Mouse (Mus musculus): ENCODE results near the gene Fbxl8. TPM values are rescaled to one million over a fixed set of nuclear protein-coding genes. Genes with fewer than 3 reads are reported as not detected.
"Not testable (repeated sequence)": the region's sequence is repeated elsewhere in the genome, so short reads cannot be mapped to it uniquely, and the experiment has no call there.

The Fbxl8 gene
- total and polyA plus RNA-seq, 3 experiments: 5.2 to 10.5 (median 5.9) TPM

DNA sequence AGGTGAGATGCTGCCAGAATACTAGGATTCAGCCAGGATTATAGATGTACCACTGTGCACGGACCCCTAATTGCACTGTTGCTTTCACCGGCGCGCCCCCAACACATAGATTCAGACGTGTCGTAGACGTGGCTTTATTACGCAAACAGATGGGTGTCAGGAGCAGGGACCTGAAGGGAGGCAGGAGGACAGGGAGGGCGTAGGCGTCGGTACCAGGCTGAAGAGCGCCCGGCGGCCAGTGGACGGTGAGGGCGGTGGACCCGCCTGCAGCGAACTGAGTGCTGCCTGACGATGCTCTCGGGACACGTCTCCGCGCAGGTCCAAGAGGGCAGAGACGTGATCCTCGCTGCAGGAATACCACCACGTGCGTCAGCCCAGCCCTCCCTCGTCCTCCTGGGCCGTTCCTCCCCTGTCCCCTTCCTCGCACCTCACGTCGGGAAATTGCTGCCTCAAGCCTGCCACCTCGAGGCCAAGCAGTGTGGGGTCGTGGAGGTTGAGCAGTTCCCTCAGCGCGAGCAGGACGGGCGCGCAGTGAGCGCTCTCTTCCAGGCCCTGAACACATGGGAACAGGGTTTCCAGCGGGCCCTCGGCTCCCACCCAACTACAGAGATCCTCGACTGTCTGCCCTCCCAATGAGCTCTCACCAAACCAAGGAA is 25.5 kb downstream of the Fbxl8 start, which contains the start of gene 4931428F04Rik:
Gene 4931428F04Rik, minus strand, starts transcription at position 60 of the 656 bp plus-strand sequence.
- Histone ChIP-seq H3K9me3 (replicated peaks; ENCODE audit: low read length) (no peaks in the 10 kb centered on the region), H3K79me2 (replicated peaks; ENCODE audit: control insufficient read depth, extremely low read depth, insufficient read depth, poor library complexity, severe bottlenecking) (no peaks in the 10 kb centered on the region), H3K4me1 (ENCODE audit: control insufficient read depth in 1 of 2, insufficient read depth in 2 of 2) (peaks cover 7 to 27% of the 10 kb centered on the region in 2 experiments), H3K9ac (ENCODE audit: insufficient read depth, low read depth) (peak within 1 kb of the TSS; percentile 41; the same call in 1 of the 2 replicates), H3K27me3 (replicated peaks) (no peaks in the 10 kb centered on the region), H3K36me3 (replicated peaks in 1 of 2; ENCODE audit: control insufficient read depth in 1 of 2, insufficient read depth in 1 of 2, low read length in 1 of 2) (peaks cover 2 to 27% of the 10 kb centered on the region in 2 experiments), H3K27ac (ENCODE audit: insufficient read depth, low read depth) (peak within 1 kb of the TSS; percentile 71), H3K4me2 (ENCODE audit: insufficient read depth, low read depth, poor library complexity, severe bottlenecking) (peak within 1 kb of the TSS; percentile 79), H3K4me3 (replicated peaks in 1 of 3; ENCODE audit: low read depth in 2 of 3, low read length in 2 of 3, poor library complexity in 1 of 3) (peak within 1 kb of the TSS; percentile 51 to 63 (median 59))
- TF ChIP-seq MYC (IDR thresholded peaks at IDR 0.05; ENCODE audit: low read depth, low read length): no peak
- peak in 1 of 2 experiments; percentile 52; a peak in 2 of 4 replicates for TF ChIP-seq CTCF (conservative IDR thresholded peaks at IDR 0.05 in 1 of 2, IDR thresholded peaks at IDR 0.05 in 1 of 2; ENCODE audit: low read depth in 2 of 2, low read length in 2 of 2)
- TF ChIP-seq PAX5 (IDR thresholded peaks at IDR 0.05; ENCODE audit: low read length): no peak
- TF ChIP-seq MAZ (IDR thresholded peaks at IDR 0.05; ENCODE audit: low read depth, low read length): no peak
- TF ChIP-seq MXI1 (IDR thresholded peaks at IDR 0.05; ENCODE audit: low read depth, low read length): no peak
- TF ChIP-seq KAT2A (IDR thresholded peaks at IDR 0.05; ENCODE audit: insufficient replicate concordance, low read length): no peak
- no peak for TF ChIP-seq CHD1 (IDR thresholded peaks at IDR 0.05; ENCODE audit: low read depth, low read length)
- no peak for TF ChIP-seq USF2 (conservative IDR thresholded peaks at IDR 0.05; ENCODE audit: low read depth, low read length)
- 0 out of 2 replicates have a peak, but pooled peaks have one; percentile 8 for TF ChIP-seq SMC3 (IDR thresholded peaks at IDR 0.05; ENCODE audit: low read depth, low read length)
- TF ChIP-seq RAD21 (IDR thresholded peaks at IDR 0.05; ENCODE audit: low read depth, low read length): peak; percentile 14
- TF ChIP-seq ELF1 (IDR thresholded peaks at IDR 0.05; ENCODE audit: low read depth, low read length): no peak
- DNase-seq (ENCODE audit: extremely low read depth): no peak
- dilution Hi-C loops (cut with MboI; ENCODE audit: extremely low pct_ligation_motif_present, extremely low pct_unique_long_range_greater_than_20kb, low sequenced_read_pairs): no loop called here
- in situ Hi-C loops (cut with MboI; ENCODE audit: low pct_ligation_motif_present, low pct_unique_long_range_greater_than_20kb, low sequenced_read_pairs): loop anchor here (5.0 to 10.0 kb wide), 2 partner anchors 33 to 165 kb away; partner anchors contain the start of gene B3gnt9

GRCm38 (mm10) chr8:105290554-105291314 is 26.3 kb downstream of the Fbxl8 start:
- no peak overlapping the region for H3K4me2 ChIP-seq (ENCODE audit: insufficient read depth, low read depth, poor library complexity, severe bottlenecking)
- H3K27ac ChIP-seq (ENCODE audit: insufficient read depth, low read depth): no peak overlapping the region
- no peak overlapping the region for H3K4me3 ChIP-seq (replicated peaks in 1 of 3; ENCODE audit: low read depth in 2 of 3, low read length in 2 of 3, poor library complexity in 1 of 3)
- DNase-seq (ENCODE audit: extremely low read depth): peak; percentile 89
- H3K4me1 ChIP-seq (ENCODE audit: control insufficient read depth in 1 of 2, insufficient read depth in 2 of 2): peaks cover 13 to 36% of the 10 kb centered on the region in 2 experiments
- in situ Hi-C loops (cut with MboI; ENCODE audit: low pct_ligation_motif_present, low pct_unique_long_range_greater_than_20kb, low sequenced_read_pairs) (loop anchor here (5.0 kb wide), 1 partner anchor 33 kb away; the partner anchor contains the start of gene B3gnt9), dilution Hi-C loops (cut with MboI; ENCODE audit: extremely low pct_ligation_motif_present, extremely low pct_unique_long_range_greater_than_20kb, low sequenced_read_pairs) (no loop called here)
- peaks cover 0 to 19% of the 10 kb centered on the region in 2 experiments for H3K36me3 ChIP-seq (replicated peaks in 1 of 2; ENCODE audit: control insufficient read depth in 1 of 2, insufficient read depth in 1 of 2, low read length in 1 of 2)
- TF ChIP-seq CTCF (conservative IDR thresholded peaks at IDR 0.05 in 1 of 2, IDR thresholded peaks at IDR 0.05 in 1 of 2; ENCODE audit: low read depth in 2 of 2, low read length in 2 of 2) (peak; percentile 60 to 87), MAZ (IDR thresholded peaks at IDR 0.05; ENCODE audit: low read depth, low read length) (no peak), SMC3 (IDR thresholded peaks at IDR 0.05; ENCODE audit: low read depth, low read length) (peak; percentile 77), JUND (conservative IDR thresholded peaks at IDR 0.05; ENCODE audit: low read depth, low read length) (no peak), ELF1 (IDR thresholded peaks at IDR 0.05; ENCODE audit: low read depth, low read length) (0 out of 2 replicates have a peak, but pooled peaks have one; percentile 8), MAX (IDR thresholded peaks at IDR 0.05; ENCODE audit: low read length) (0 out of 2 replicates have a peak, but pooled peaks have one; percentile 16), CHD2 (IDR thresholded peaks at IDR 0.05; ENCODE audit: low read length) (no peak), TCF12 (IDR thresholded peaks at IDR 0.05; ENCODE audit: low read depth, low read length) (no peak), SIN3A (IDR thresholded peaks at IDR 0.05; ENCODE audit: low read length) (peak; percentile 96), HCFC1 (IDR thresholded peaks at IDR 0.05; ENCODE audit: low read depth, low read length) (no peak), GABPA (IDR thresholded peaks at IDR 0.05; ENCODE audit: insufficient replicate concordance, low read depth, low read length) (no peak), IRF4 (IDR thresholded peaks at IDR 0.05; ENCODE audit: low read depth, low read length) (0 out of 2 replicates have a peak, but pooled peaks have one; percentile 22), MXI1 (IDR thresholded peaks at IDR 0.05; ENCODE audit: low read depth, low read length) (peak; percentile 91), ZKSCAN1 (IDR thresholded peaks at IDR 0.05; ENCODE audit: borderline replicate concordance, low read depth, low read length) (no peak), RAD21 (IDR thresholded peaks at IDR 0.05; ENCODE audit: low read depth, low read length) (peak; percentile 49), PAX5 (IDR thresholded peaks at IDR 0.05; ENCODE audit: low read length) (no peak), CHD1 (IDR thresholded peaks at IDR 0.05; ENCODE audit: low read depth, low read length) (no peak)
- no peaks in the 10 kb centered on the region for H3K27me3 ChIP-seq (replicated peaks)
- no peaks in the 10 kb centered on the region for H3K9me3 ChIP-seq (replicated peaks; ENCODE audit: low read length)
- H3K79me2 ChIP-seq (replicated peaks; ENCODE audit: control insufficient read depth, extremely low read depth, insufficient read depth, poor library complexity, severe bottlenecking): no peaks in the 10 kb centered on the region
- H3K9ac ChIP-seq (ENCODE audit: insufficient read depth, low read depth): no peak overlapping the region

GRCm38 (mm10) chr8:105291364-105291763 is 26.9 kb downstream of the Fbxl8 start:
- Histone ChIP-seq H3K36me3 (replicated peaks in 1 of 2; ENCODE audit: control insufficient read depth in 1 of 2, insufficient read depth in 1 of 2, low read length in 1 of 2) (peaks cover 0 to 15% of the 10 kb centered on the region in 2 experiments), H3K4me1 (ENCODE audit: control insufficient read depth in 1 of 2, insufficient read depth in 2 of 2) (peaks cover 13 to 40% of the 10 kb centered on the region in 2 experiments)
- H3K9ac ChIP-seq (ENCODE audit: insufficient read depth, low read depth); H3K9me3 ChIP-seq (replicated peaks; ENCODE audit: low read length); H3K4me2 ChIP-seq (ENCODE audit: insufficient read depth, low read depth, poor library complexity, severe bottlenecking); H3K79me2 ChIP-seq (replicated peaks; ENCODE audit: control insufficient read depth, extremely low read depth, insufficient read depth, poor library complexity, severe bottlenecking); H3K27me3 ChIP-seq (replicated peaks); dilution Hi-C loops (cut with MboI; ENCODE audit: extremely low pct_ligation_motif_present, extremely low pct_unique_long_range_greater_than_20kb, low sequenced_read_pairs); H3K27ac ChIP-seq (ENCODE audit: insufficient read depth, low read depth); DNase-seq (ENCODE audit: extremely low read depth); H3K4me3 ChIP-seq (replicated peaks in 1 of 3; ENCODE audit: low read depth in 2 of 3, low read length in 2 of 3, poor library complexity in 1 of 3): not testable (repeated sequence)
- in situ Hi-C loops (cut with MboI; ENCODE audit: low pct_ligation_motif_present, low pct_unique_long_range_greater_than_20kb, low sequenced_read_pairs): loop anchor here (5.0 kb wide), 1 partner anchor 34 kb away; the partner anchor contains the start of gene B3gnt9

Measured in CH12.LX (cell line).